ENCODE assay signal across 27 mouse cellular contexts in genomic region chr14:79607352-79607751, GRCm38 (mm10). TPM values are rescaled to one million over a fixed set of nuclear protein-coding genes. Genes with fewer than 3 reads are reported as not detected.
"Had no signal": no experiment of that assay in that cellular context is flagged by ENCODE, and none has a peak within 500 bp of the region (broad histone marks: within the 10 kb centered on the region; RNA-seq: fewer than 3 reads in every experiment).

No protein-coding gene starts in this region.

- H3K4me1 ChIP-seq: hindbrain, embryonic 10.5 days; hindbrain, embryonic 12.5 days; kidney, embryonic 15.5 days; limb, embryonic 13.5 days; limb, embryonic 15.5 days; liver, embryonic 12.5 days had no signal

- ATAC-seq: hindbrain, embryonic 16.5 days; inflammation-experienced regulatory T-cells, adult 6 months; intestine, embryonic 16.5 days; liver, embryonic 12.5 days had no signal

- H3K9ac ChIP-seq: hindbrain, embryonic 12.5 days; hindbrain, embryonic 14.5 days; kidney, embryonic 15.5 days; limb, embryonic 13.5 days; limb, embryonic 15.5 days; liver, embryonic 12.5 days; liver, embryonic 14.5 days had no signal

- H3K27ac ChIP-seq: gastrocnemius, adult 2 months; hindbrain, embryonic 10.5 days; hindbrain, embryonic 12.5 days; hindbrain, embryonic 14.5 days; kidney, embryonic 15.5 days; kidney, postnatal 0 days; limb, embryonic 13.5 days; limb, embryonic 15.5 days; liver, embryonic 12.5 days; liver, embryonic 14.5 days had no signal

- H3K27me3 ChIP-seq: hindbrain, embryonic 12.5 days; kidney, embryonic 15.5 days; limb, embryonic 13.5 days; limb, embryonic 15.5 days; liver, embryonic 12.5 days had no signal

- DNase-seq: gastrocnemius, adult 2 months; gastrocnemius, postnatal 10 days; gastrocnemius, postnatal 25 days; heart, adult 2 months; heart, postnatal 10 days; heart, postnatal 4 days; kidney, adult 11 months; kidney, adult 2 months; kidney, adult 9 months; kidney, postnatal 14 days; kidney, postnatal 36 days; left cerebral cortex, postnatal 4 days had no signal

- H3K4me3 ChIP-seq: gastrocnemius, adult 2 months; heart, adult 2 months; hindbrain, embryonic 10.5 days; hindbrain, embryonic 12.5 days; kidney, embryonic 15.5 days; limb, embryonic 13.5 days; limb, embryonic 15.5 days; liver, embryonic 12.5 days had no signal

- H3K4me2 ChIP-seq: heart, embryonic 11.5 days; hindbrain, embryonic 12.5 days; hindbrain, embryonic 14.5 days; kidney, embryonic 15.5 days; limb, embryonic 13.5 days; limb, embryonic 15.5 days; liver, embryonic 12.5 days had no signal

- H3K9me3 ChIP-seq: hindbrain, embryonic 10.5 days; hindbrain, embryonic 12.5 days; kidney, embryonic 15.5 days; limb, embryonic 13.5 days; limb, embryonic 15.5 days; liver, embryonic 12.5 days had no signal

RNA-seq across cellular contexts. Expression of gene Cnmd, which starts 54.6 kb away (rescaled TPM):
- total RNA-seq: granulocyte monocyte progenitor cell, adult 5-6 weeks; heart, postnatal 10 days had no signal
- polyA plus RNA-seq: inflammation-experienced regulatory T-cells, adult 6 months; large intestine, adult 2 months; liver, embryonic 12.5 days had no signal
